Mouse (Mus musculus) E14TG2a.4 (cell line): ENCODE data around the gene Gp1bb.

ENCODE experiments used
- CTCF ChIP-seq: conservative IDR thresholded peaks from 2 replicates; pipeline ENCODE4 v1.5.1; 2014; ENCODE audit warnings: low read length
- POU5F1 ChIP-seq: IDR thresholded peaks from 2 replicates; pipeline ENCODE4 v1.6.1; 2014; ENCODE audit warnings: low read length, borderline replicate concordance

- TF ChIP-seq CTCF (no peak), POU5F1 (no peak)
Measured at GRCm38 (mm10) chr16:18587847-18588737, 34.1 kb downstream of the Gp1bb start.
